Mouse (Mus musculus): ENCODE results near the gene Nostrin. TPM values are rescaled to one million over a fixed set of nuclear protein-coding genes. Genes with fewer than 3 reads are reported as not detected.

Gene Nostrin
- total RNA-seq, 2 experiments from 2014 or later = 3.9 to 6.6 TPM

- no peak for DNase-seq (ENCODE audit: extremely low spot score in 1 of 2, low spot score in 2 of 2)
- intact Hi-C loops (cut with DNase I) = no loop called here
Observed at GRCm38 (mm10) chr2:69179721-69180120, 44.1 kb downstream of the Nostrin start.

GRCm38 (mm10) chr2:69187990-69188389, 52.4 kb downstream of the Nostrin start:
- no peak for DNase-seq (ENCODE audit: extremely low spot score in 1 of 2, low spot score in 2 of 2)
- intact Hi-C loops (cut with DNase I) = no loop called here

GRCm38 (mm10) chr2:69188732-69189131, 53.1 kb downstream of the Nostrin start:
- intact Hi-C loops (cut with DNase I) = no loop called here
- DNase-seq (ENCODE audit: extremely low spot score in 1 of 2, low spot score in 2 of 2) = peak in 1 of 2 experiments; percentile 19

- DNase-seq (ENCODE audit: extremely low spot score in 1 of 2, low spot score in 2 of 2) = no peak
- intact Hi-C loops (cut with DNase I) = no loop called here
Observed at GRCm38 (mm10) chr2:69189222-69189621, 53.6 kb downstream of the Nostrin start.

GRCm38 (mm10) chr2:69191059-69191458, 55.5 kb downstream of the Nostrin start:
- intact Hi-C loops (cut with DNase I) = no loop called here
- no peak for DNase-seq (ENCODE audit: extremely low spot score in 1 of 2, low spot score in 2 of 2)

- DNase-seq (ENCODE audit: extremely low spot score in 1 of 2, low spot score in 2 of 2) = no peak
- intact Hi-C loops (cut with DNase I) = no loop called here
Observed at GRCm38 (mm10) chr2:69193555-69193954, 58.0 kb downstream of the Nostrin start.

- no peak for DNase-seq (ENCODE audit: extremely low spot score in 1 of 2, low spot score in 2 of 2)
- intact Hi-C loops (cut with DNase I) = no loop called here
Observed at GRCm38 (mm10) chr2:69205185-69205584, 69.6 kb downstream of the Nostrin start.

- peak; percentile 91 to 94 for DNase-seq (ENCODE audit: extremely low spot score in 1 of 2, low spot score in 2 of 2)
- intact Hi-C loops (cut with DNase I) = no loop called here
Observed at GRCm38 (mm10) chr2:69205791-69206351, 70.3 kb downstream of the Nostrin start, which contains the start of gene Spc25. Gene Spc25 (minus strand): TSS chr2:69206194.

- DNase-seq (ENCODE audit: extremely low spot score in 1 of 2, low spot score in 2 of 2) = no peak
- intact Hi-C loops (cut with DNase I) = no loop called here
Observed at GRCm38 (mm10) chr2:69206523-69206922, 70.9 kb downstream of the Nostrin start.

GRCm38 (mm10) chr2:69209684-69210083, 74.1 kb downstream of the Nostrin start:
- intact Hi-C loops (cut with DNase I) = no loop called here

GRCm38 (mm10) chr2:69210773-69211172, 75.2 kb downstream of the Nostrin start, which contains the start of gene G6pc2:
Gene G6pc2 (plus strand): TSS chr2:69211073.
- intact Hi-C loops (cut with DNase I) = no loop called here
- no peak for DNase-seq (ENCODE audit: extremely low spot score in 1 of 2, low spot score in 2 of 2)

More at GRCm38 (mm10) chr2:69209684-69210083, 74.1 kb downstream of the Nostrin start:
- no peak for DNase-seq (ENCODE audit: extremely low spot score in 1 of 2, low spot score in 2 of 2)

GRCm38 (mm10) chr2:69212652-69213051, 77.1 kb downstream of the Nostrin start:
- no peak for DNase-seq (ENCODE audit: extremely low spot score in 1 of 2, low spot score in 2 of 2)

GRCm38 (mm10) chr2:69215242-69215641, 79.6 kb downstream of the Nostrin start:
- intact Hi-C loops (cut with DNase I) = no loop called here
- no peak for DNase-seq (ENCODE audit: extremely low spot score in 1 of 2, low spot score in 2 of 2)

More at GRCm38 (mm10) chr2:69212652-69213051, 77.1 kb downstream of the Nostrin start:
- intact Hi-C loops (cut with DNase I) = no loop called here

GRCm38 (mm10) chr2:69221868-69222416, 86.3 kb downstream of the Nostrin start:
- no peak for DNase-seq (ENCODE audit: extremely low spot score in 1 of 2, low spot score in 2 of 2)
- intact Hi-C loops (cut with DNase I) = no loop called here

GRCm38 (mm10) chr2:69222815-69223214, 87.2 kb downstream of the Nostrin start:
- no peak for DNase-seq (ENCODE audit: extremely low spot score in 1 of 2, low spot score in 2 of 2)
- intact Hi-C loops (cut with DNase I) = no loop called here

GRCm38 (mm10) chr2:69224724-69225123, 89.1 kb downstream of the Nostrin start:
- no peak for DNase-seq (ENCODE audit: extremely low spot score in 1 of 2, low spot score in 2 of 2)
- intact Hi-C loops (cut with DNase I) = no loop called here

- DNase-seq (ENCODE audit: extremely low spot score in 1 of 2, low spot score in 2 of 2) = no peak
- intact Hi-C loops (cut with DNase I) = no loop called here
Observed at GRCm38 (mm10) chr2:69226876-69227275, 91.3 kb downstream of the Nostrin start.

GRCm38 (mm10) chr2:69228635-69229034, 93.0 kb downstream of the Nostrin start:
- no peak for DNase-seq (ENCODE audit: extremely low spot score in 1 of 2, low spot score in 2 of 2)
- intact Hi-C loops (cut with DNase I) = no loop called here

- intact Hi-C loops (cut with DNase I) = no loop called here
- no peak for DNase-seq (ENCODE audit: extremely low spot score in 1 of 2, low spot score in 2 of 2)
Observed at GRCm38 (mm10) chr2:69230137-69230536, 94.5 kb downstream of the Nostrin start.

GRCm38 (mm10) chr2:69232101-69232500, 96.5 kb downstream of the Nostrin start:
- intact Hi-C loops (cut with DNase I) = no loop called here
- no peak for DNase-seq (ENCODE audit: extremely low spot score in 1 of 2, low spot score in 2 of 2)

Measured in left cerebral cortex, postnatal 10 days (tissue).